ENCODE assay signal across 8 mouse cellular contexts in genomic region chr5:21267090-21267489, GRCm38 (mm10).
DNase-seq lines count a peak whose midpoint lies in the region; ATAC-seq and TF ChIP-seq lines count a peak whose summit lies in the region.
"Had no signal": no experiment of that assay in that cellular context is flagged by ENCODE, and none has a peak within 500 bp of the region (broad histone marks: within the 10 kb centered on the region; RNA-seq: fewer than 3 reads in every experiment).

No protein-coding gene starts in this region.

- H3K4me1 ChIP-seq in lung, adult 2 months (ENCODE audit: control insufficient read depth, insufficient read depth, low read length), result no peaks in the 10 kb centered on the region; the same call in 1 of the 2 replicates
- no peaks in the 10 kb centered on the region for H3K4me1 ChIP-seq in liver, embryonic 16.5 days (ENCODE audit: control insufficient read depth, low read depth, low read length)

- no peak overlapping the region for H3K9ac ChIP-seq in liver, embryonic 16.5 days (ENCODE audit: low read depth, low read length)

- TF ChIP-seq POLR2A in lung, adult 2 months (IDR thresholded peaks at IDR 0.05; ENCODE audit: borderline replicate concordance, extremely low read depth, low read depth, low read length), result no peak

- no peak overlapping the region for H3K4me2 ChIP-seq in liver, embryonic 16.5 days (ENCODE audit: low read depth, low read length)

- no peaks in the 10 kb centered on the region for H3K36me3 ChIP-seq in liver, embryonic 16.5 days (ENCODE audit: control insufficient read depth, insufficient read depth)

- H3K9me3 ChIP-seq in liver, embryonic 16.5 days (replicated peaks; ENCODE audit: control insufficient read depth, low read length), result no peaks in the 10 kb centered on the region

- no peak overlapping the region for H3K27ac ChIP-seq in liver, embryonic 16.5 days (ENCODE audit: low read length)

- no peak overlapping the region for H3K4me3 ChIP-seq in lung, adult 2 months (replicated peaks; ENCODE audit: extremely low read depth, low read depth, low read length)
- H3K4me3 ChIP-seq in liver, embryonic 16.5 days (ENCODE audit: low read depth, low read length), result no peak overlapping the region

- ATAC-seq in liver, embryonic 16.5 days (ENCODE audit: low read depth), result peak; percentile 92
- no peak for ATAC-seq in cerebellum, adult (ENCODE audit: insufficient number of reproducible peaks, low FRiP score, low TSS enrichment)

- H3K27me3 ChIP-seq in liver, embryonic 16.5 days (ENCODE audit: control insufficient read depth, insufficient read depth, low read depth, low read length), result no peaks in the 10 kb centered on the region

- no peak for TF ChIP-seq CTCF in lung, adult 2 months (IDR thresholded peaks at IDR 0.05; ENCODE audit: insufficient read depth, low read length)

- 54% methylated on average over 2 of the region's 2 CpGs for WGBS in lung, adult 2 months
- 54% methylated on average over 2 of the region's 2 CpGs for WGBS in liver, embryonic 16.5 days (ENCODE audit: insufficient replicate concordance)

- DNase-seq in lung, postnatal 10 days, result peak; percentile 53
- no peak for DNase-seq in lung, adult 2 months
- peak; percentile 72 to 74 for DNase-seq in heart, adult 9 months (ENCODE audit: low spot score in 2 of 2)
- DNase-seq in testis, postnatal 10 days (ENCODE audit: low spot score), result no peak
- no peak for DNase-seq in right cerebral cortex, postnatal 14 days
- DNase-seq: cerebellum, postnatal 25 days had no signal

Comparison
In these comparisons a context has a peak if more than half of its experiments do, and no peak if none do; other contexts are left out.
1. DNase-seq: peak in lung, postnatal 10 days (single experiment) and heart, adult 9 months (2 of 2); none in lung, adult 2 months (single experiment), testis, postnatal 10 days (single experiment) and right cerebral cortex, postnatal 14 days (single experiment).